Mouse (Mus musculus) megakaryocyte, embryonic 14.5 days (primary cell): ENCODE measurements around the gene Evx1.

Experiments
- FLI1 ChIP-seq: IDR thresholded peaks from 2 replicates; pipeline ENCODE4 v1.6.1; 2012; ENCODE audit warnings: low read length, inconsistent platforms, mixed read lengths
- GATA1 ChIP-seq: IDR thresholded peaks from 3 replicates; pipeline ENCODE4 v1.6.1; 2012; ENCODE audit warnings: mixed read lengths, low read length, inconsistent platforms, borderline replicate concordance

GRCm38 (mm10) chr6:52265306-52265912 is 47.9 kb upstream of the Evx1 start:
- no peak for TF ChIP-seq GATA1
- no peak for TF ChIP-seq FLI1
